Mouse (Mus musculus) cerebellum, adult 2 months (tissue): Measurements from ENCODE around the gene Gm5678. TPM values are rescaled to one million over a fixed set of nuclear protein-coding genes. Genes with fewer than 3 reads are reported as not detected.

Source experiments
- DNase-seq, 2 experiments: peaks; one replicate each; pipeline ENCODE4 v3.0.0; 2021
- H3K27ac ChIP-seq: fragments of 200-500 bp; 2 replicates; pipeline ENCODE4 v1.5.1; 2012; ENCODE audit warnings: low read length, control low read depth, inconsistent platforms; ENCODE audit not compliant: insufficient read depth
- H3K27me3 ChIP-seq: fragments of 200-500 bp; 2 replicates; pipeline ENCODE4 v1.6.1; 2012; ENCODE audit warnings: inconsistent platforms, mild to moderate bottlenecking, low read length, moderate library complexity; ENCODE audit not compliant: control insufficient read depth, insufficient read depth
- H3K4me1 ChIP-seq: fragments of 200-500 bp; 2 replicates; pipeline ENCODE4 v1.6.1; 2011; ENCODE audit warnings: low read length; ENCODE audit not compliant: control insufficient read depth, insufficient read depth
- H3K4me3 ChIP-seq: fragments of 200-500 bp; replicated peaks from 2 replicates; pipeline ENCODE3; 2011; ENCODE audit warnings: mild to moderate bottlenecking, low read depth, low read length, control low read depth; ENCODE audit not compliant: insufficient read depth
- CTCF ChIP-seq: fragments of 200-500 bp; IDR thresholded peaks from 2 replicates; pipeline ENCODE4 v1.5.1; 2011; ENCODE audit warnings: low read depth, mild to moderate bottlenecking, control low read depth, low read length, moderate library complexity, borderline replicate concordance; ENCODE audit not compliant: insufficient read depth
- POLR2A ChIP-seq: fragments of 200-500 bp; IDR thresholded peaks from 2 replicates; pipeline ENCODE4 v1.6.1; 2011; ENCODE audit warnings: low read length, control low read depth, borderline replicate concordance; ENCODE audit not compliant: insufficient read depth
- WGBS: fragments of 180-500 bp; shearing (Covaris S2); methylation state at CpG from one replicate; pipeline ENCODE4 v1.1.7; 2018; 5-methylcytosine and 5-hydroxymethylcytosine counted together
- polyA plus RNA-seq: library from polyadenylated mRNA; depleted of rRNA; stranded (reverse); fragments of >200 nt; gene quantifications from 2 replicates; pipeline ENCODE4 v1.2.3, GENCODE M21; 2012; rRNA removed

The Gm5678 gene
- polyA plus RNA-seq, 1 experiment, result 0.11 TPM

- H3K4me3 ChIP-seq, result no peak overlapping the region
- H3K4me1 ChIP-seq, result no peaks in the 10 kb centered on the region
- DNase-seq, result no peak
- H3K27me3 ChIP-seq, result no peaks in the 10 kb centered on the region
- TF ChIP-seq CTCF (peak; percentile 39; the same call in 1 of the 2 replicates), POLR2A (no peak)
- H3K27ac ChIP-seq, result no peak overlapping the region
- WGBS, result 80% methylated on average over 5 of the region's 5 CpGs
These were observed 43.2 kb downstream of the Gm5678 start for GRCm38 (mm10) chr16:93671064-93671463.

GRCm38 (mm10) chr16:93676376-93676775, 48.5 kb downstream of the Gm5678 start:
- Histone ChIP-seq H3K27me3 (no peaks in the 10 kb centered on the region), H3K4me3 (no peak overlapping the region), H3K27ac (no peak overlapping the region), H3K4me1 (no peaks in the 10 kb centered on the region)
- no peak for DNase-seq
- TF ChIP-seq POLR2A (no peak), CTCF (no peak)
- WGBS, result 79% methylated on average over 5 of the region's 5 CpGs

GRCm38 (mm10) chr16:93678206-93678605, 50.3 kb downstream of the Gm5678 start:
- Histone ChIP-seq H3K4me3 (no peak overlapping the region), H3K27me3 (peaks cover 2% of the 10 kb centered on the region; the same call in 1 of the 2 replicates), H3K27ac (no peak overlapping the region), H3K4me1 (no peaks in the 10 kb centered on the region)
- TF ChIP-seq CTCF (no peak), POLR2A (no peak)
- 77% methylated on average over 4 of the region's 4 CpGs for WGBS
- no peak for DNase-seq

GRCm38 (mm10) chr16:93679165-93679564, 51.3 kb downstream of the Gm5678 start:
- Histone ChIP-seq H3K4me1 (no peaks in the 10 kb centered on the region), H3K4me3 (no peak overlapping the region), H3K27ac (no peak overlapping the region), H3K27me3 (peaks cover 2% of the 10 kb centered on the region; the same call in 1 of the 2 replicates)
- TF ChIP-seq POLR2A (no peak), CTCF (no peak)
- DNase-seq, result no peak
- whole genome bisulfite sequencing, result 55% methylated on average over 9 of the region's 9 CpGs

Other genes with a start within 250 kb of the Gm5678 start
- 15.7 and 16.3 TPM in 2 replicates for gene Setd4, start 24.0 kb upstream of the Gm5678 start, polyA plus RNA-seq
- gene Cbr1, start 22.2 kb upstream of the Gm5678 start, polyA plus RNA-seq, result 121 and 129 TPM in 2 replicates
- 5.3 and 6.2 TPM in 2 replicates for gene Cbr3, start 55.1 kb downstream of the Gm5678 start, polyA plus RNA-seq
- gene Dop1b, start 83.8 kb downstream of the Gm5678 start, polyA plus RNA-seq, result 102 and 103 TPM in 2 replicates
- 25.1 and 25.8 TPM in 2 replicates for gene Morc3, start 204.0 kb downstream of the Gm5678 start, polyA plus RNA-seq